In genomic region chrX:72824776-72825588, GRCm38 (mm10) we compare ENCODE assay signal across 7 mouse cellular contexts. TPM values are rescaled to one million over a fixed set of nuclear protein-coding genes. Genes with fewer than 3 reads are reported as not detected.
A peak's percentile ranks its signal among the peaks of the same experiment; 100 is the strongest.
DNase-seq lines count a peak whose midpoint lies in the region; ATAC-seq lines count a peak whose summit lies in the region.

Gene Gabrq, plus strand, starts transcription at chrX:72825178.

- no peak within 1 kb of the TSS for H3K27ac ChIP-seq in embryonic facial prominence, embryonic 12.5 days
- H3K27ac ChIP-seq in hindbrain, embryonic 14.5 days = no peak within 1 kb of the TSS
- H3K27ac ChIP-seq in liver, embryonic 12.5 days = no peak within 1 kb of the TSS

- H3K4me3 ChIP-seq in embryonic facial prominence, embryonic 12.5 days = peak within 1 kb of the TSS; percentile 33
- H3K4me3 ChIP-seq in hindbrain, embryonic 14.5 days (replicated peaks; ENCODE audit: low read length) = peak within 1 kb of the TSS; percentile 42
- H3K4me3 ChIP-seq in liver, embryonic 12.5 days = peak within 1 kb of the TSS; percentile 11; the same call in 1 of the 2 replicates

- H3K9me3 ChIP-seq in embryonic facial prominence, embryonic 12.5 days = no peaks in the 10 kb centered on the region
- H3K9me3 ChIP-seq in hindbrain, embryonic 14.5 days (ENCODE audit: control insufficient read depth, low read length) = no peaks in the 10 kb centered on the region
- no peaks in the 10 kb centered on the region for H3K9me3 ChIP-seq in liver, embryonic 12.5 days (replicated peaks)

- intact Hi-C loops in left cerebral cortex, postnatal 4 days (cut with DNase I) = loop anchor here (5.0 kb wide), 1 partner anchor 77 kb away; no protein-coding TSS in a partner anchor

- WGBS in embryonic facial prominence, embryonic 12.5 days = 36% methylated on average over 43 of the region's 43 CpGs
- 18% methylated on average over 42 of the region's 43 CpGs for WGBS in hindbrain, embryonic 14.5 days
- WGBS in liver, embryonic 12.5 days (ENCODE audit: insufficient replicate concordance) = 16% methylated on average over 43 of the region's 43 CpGs

- DNase-seq in left cerebral cortex, postnatal 4 days = peak; percentile 21
- no peak for DNase-seq in left cerebral cortex, adult 9 months (ENCODE audit: low spot score in 2 of 2)
- DNase-seq in hindbrain, embryonic 14.5 days (ENCODE audit: low spot score) = peak; percentile 27
- DNase-seq in neural tube, embryonic 10.5 days (ENCODE audit: extremely low spot score, low spot score) = peak; percentile 18
- DNase-seq in urinary bladder, adult 2 months (ENCODE audit: low spot score) = peak; percentile 21

- H3K9ac ChIP-seq in embryonic facial prominence, embryonic 12.5 days = no peak within 1 kb of the TSS
- peak within 1 kb of the TSS; percentile 36; the same call in 1 of the 2 replicates for H3K9ac ChIP-seq in hindbrain, embryonic 14.5 days
- H3K9ac ChIP-seq in liver, embryonic 12.5 days = no peak within 1 kb of the TSS

- H3K27me3 ChIP-seq in embryonic facial prominence, embryonic 12.5 days = peaks cover 22% of the 10 kb centered on the region
- no peaks in the 10 kb centered on the region; the same call in 1 of the 2 replicates for H3K27me3 ChIP-seq in hindbrain, embryonic 14.5 days (ENCODE audit: control insufficient read depth, insufficient read depth, low read length)
- peaks cover 23% of the 10 kb centered on the region for H3K27me3 ChIP-seq in liver, embryonic 12.5 days (replicated peaks)

- 0 out of 2 replicates have a peak, but pooled peaks have one; percentile 60 for ATAC-seq in embryonic facial prominence, embryonic 12.5 days (ENCODE audit: insufficient number of reproducible peaks, insufficient read depth, low FRiP score, low TSS enrichment)
- ATAC-seq in hindbrain, embryonic 14.5 days (ENCODE audit: low FRiP score) = peak; percentile 85
- no peak for ATAC-seq in liver, embryonic 12.5 days

- peak within 1 kb of the TSS; percentile 61 for H3K4me2 ChIP-seq in embryonic facial prominence, embryonic 12.5 days (replicated peaks)
- peak within 1 kb of the TSS; percentile 74 for H3K4me2 ChIP-seq in hindbrain, embryonic 14.5 days (replicated peaks)
- H3K4me2 ChIP-seq in liver, embryonic 12.5 days = peak within 1 kb of the TSS; percentile 45

- no peaks in the 10 kb centered on the region for H3K4me1 ChIP-seq in embryonic facial prominence, embryonic 12.5 days
- no peaks in the 10 kb centered on the region for H3K4me1 ChIP-seq in hindbrain, embryonic 14.5 days (replicated peaks; ENCODE audit: control insufficient read depth, insufficient read depth, low read length)
- H3K4me1 ChIP-seq in liver, embryonic 12.5 days = no peaks in the 10 kb centered on the region

- no peaks in the 10 kb centered on the region for H3K36me3 ChIP-seq in embryonic facial prominence, embryonic 12.5 days
- H3K36me3 ChIP-seq in hindbrain, embryonic 14.5 days (replicated peaks; ENCODE audit: control insufficient read depth, insufficient read depth) = no peaks in the 10 kb centered on the region
- no peaks in the 10 kb centered on the region for H3K36me3 ChIP-seq in liver, embryonic 12.5 days

RNA-seq across cellular contexts. Expression of gene Gabrq, which starts in this region (rescaled TPM):
- 1 to 10 TPM; 2.6 to 3.6 TPM for total RNA-seq in left cerebral cortex, postnatal 4 days (2021)
- polyA plus RNA-seq in embryonic facial prominence, embryonic 12.5 days (2016; fragmentation: Nextera tagmentation; extraction: Ambion mirVana) = 0.14 and 0.15 TPM in 2 replicates
- 3.8 and 6.4 TPM in 2 replicates for polyA plus RNA-seq in hindbrain, embryonic 14.5 days (2014; fragmentation: Nextera tagmentation; extraction: Ambion mirVana)
- polyA plus RNA-seq in liver, embryonic 12.5 days (2016; fragmentation: Nextera tagmentation; extraction: Ambion mirVana) = not detected in 2 replicates
- polyA plus RNA-seq in urinary bladder, adult 2 months (2012; rRNA removed) = 0.41 and 0.61 TPM in 2 replicates

Comparison
In these comparisons a context has a peak if more than half of its experiments do, and no peak if none do; other contexts are left out.
1. DNase-seq: peak in left cerebral cortex, postnatal 4 days (single experiment), hindbrain, embryonic 14.5 days (single experiment) and neural tube, embryonic 10.5 days (single experiment); none in left cerebral cortex, adult 9 months (0 of 2).
2. Peak in ATAC-seq, H3K4me3 ChIP-seq and H3K4me2 ChIP-seq in embryonic facial prominence, embryonic 12.5 days; RNA of the gene not detected or under 1 TPM.
3. Peak in DNase-seq in urinary bladder, adult 2 months; RNA of the gene not detected or under 1 TPM.
4. Peak in every context shown above with its lines, with median percentiles within 50 percentile points of each other: H3K4me2 ChIP-seq and H3K4me3 ChIP-seq.